Mouse (Mus musculus): ENCODE data around the gene Insc.
"Not testable (repeated sequence)": the region's sequence is repeated elsewhere in the genome, so short reads cannot be mapped to it uniquely, and the experiment has no call there.

Gene Insc

GRCm38 (mm10) chr7:114743022-114743780 is at the start of gene Insc:
Insc (plus strand) TSS chr7:114743694.
- no peak for DNase-seq (ENCODE audit: low spot score in 2 of 2)

GRCm38 (mm10) chr7:114700871-114701270 is 42.6 kb upstream of the Insc start:
- DNase-seq (ENCODE audit: low spot score in 2 of 2) = no peak

GRCm38 (mm10) chr7:114706716-114707115 is 36.8 kb upstream of the Insc start:
- DNase-seq (ENCODE audit: low spot score in 2 of 2) = no peak

GRCm38 (mm10) chr7:114707398-114707797 is 36.1 kb upstream of the Insc start:
- DNase-seq (ENCODE audit: low spot score in 2 of 2) = no peak

GRCm38 (mm10) chr7:114710419-114710818 is 33.1 kb upstream of the Insc start:
- no peak for DNase-seq (ENCODE audit: low spot score in 2 of 2)

GRCm38 (mm10) chr7:114712523-114712922 is 31.0 kb upstream of the Insc start:
- no peak for DNase-seq (ENCODE audit: low spot score in 2 of 2)

GRCm38 (mm10) chr7:114718300-114718699 is 25.2 kb upstream of the Insc start, which contains the start of gene Calcb:
Calcb (plus strand) TSS chr7:114718643.
- no peak for DNase-seq (ENCODE audit: low spot score in 2 of 2)

- DNase-seq (ENCODE audit: low spot score in 2 of 2) = no peak
These were observed 23.9 kb upstream of the Insc start for GRCm38 (mm10) chr7:114719381-114720131.

GRCm38 (mm10) chr7:114729696-114730095 is 13.8 kb upstream of the Insc start:
- not testable (repeated sequence) for DNase-seq (ENCODE audit: low spot score in 2 of 2)

GRCm38 (mm10) chr7:114731175-114731574 is 12.3 kb upstream of the Insc start:
- DNase-seq (ENCODE audit: low spot score in 2 of 2) = no peak

- DNase-seq (ENCODE audit: low spot score in 2 of 2) = not testable (repeated sequence)
These were observed 11.8 kb upstream of the Insc start for GRCm38 (mm10) chr7:114731700-114732099.

GRCm38 (mm10) chr7:114736256-114736655 is 7.2 kb upstream of the Insc start:
- DNase-seq (ENCODE audit: low spot score in 2 of 2) = no peak

GRCm38 (mm10) chr7:114738166-114738565 is 5.3 kb upstream of the Insc start:
- no peak for DNase-seq (ENCODE audit: low spot score in 2 of 2)

- no peak for DNase-seq (ENCODE audit: low spot score in 2 of 2)
These were observed 2.9 kb upstream of the Insc start for GRCm38 (mm10) chr7:114740360-114741165.

- DNase-seq (ENCODE audit: low spot score in 2 of 2) = no peak
These were observed 1.2 kb downstream of the Insc start for GRCm38 (mm10) chr7:114744639-114745245.

- no peak for DNase-seq (ENCODE audit: low spot score in 2 of 2)
These were observed 2.2 kb downstream of the Insc start for GRCm38 (mm10) chr7:114745481-114746271.

GRCm38 (mm10) chr7:114747596-114747995 is 4.1 kb downstream of the Insc start:
- no peak for DNase-seq (ENCODE audit: low spot score in 2 of 2)

- DNase-seq (ENCODE audit: low spot score in 2 of 2) = no peak
These were observed 4.7 kb downstream of the Insc start for GRCm38 (mm10) chr7:114748239-114748638.

- DNase-seq (ENCODE audit: low spot score in 2 of 2) = no peak
These were observed 10.0 kb downstream of the Insc start for GRCm38 (mm10) chr7:114753471-114753870.

GRCm38 (mm10) chr7:114754196-114754595 is 10.7 kb downstream of the Insc start:
- no peak for DNase-seq (ENCODE audit: low spot score in 2 of 2)

GRCm38 (mm10) chr7:114754626-114755025 is 11.1 kb downstream of the Insc start:
- DNase-seq (ENCODE audit: low spot score in 2 of 2) = no peak

Data from urinary bladder, postnatal 4 days (tissue).